Mouse (Mus musculus): Measurements from ENCODE around the gene Phf21b.

Phf21b gene

GRCm38 (mm10) chr15:84846216-84846615, 9.6 kb downstream of the Phf21b start:
- DNase-seq (ENCODE audit: low read depth, low spot score), result no peak

- DNase-seq (ENCODE audit: low read depth, low spot score), result no peak
Observed at GRCm38 (mm10) chr15:84844831-84845230, 11.0 kb downstream of the Phf21b start.

- DNase-seq (ENCODE audit: low read depth, low spot score), result no peak
Observed at GRCm38 (mm10) chr15:84843034-84843433, 12.8 kb downstream of the Phf21b start.

GRCm38 (mm10) chr15:84841925-84842821, 13.7 kb downstream of the Phf21b start:
- no peak for DNase-seq (ENCODE audit: low read depth, low spot score)

DNA sequence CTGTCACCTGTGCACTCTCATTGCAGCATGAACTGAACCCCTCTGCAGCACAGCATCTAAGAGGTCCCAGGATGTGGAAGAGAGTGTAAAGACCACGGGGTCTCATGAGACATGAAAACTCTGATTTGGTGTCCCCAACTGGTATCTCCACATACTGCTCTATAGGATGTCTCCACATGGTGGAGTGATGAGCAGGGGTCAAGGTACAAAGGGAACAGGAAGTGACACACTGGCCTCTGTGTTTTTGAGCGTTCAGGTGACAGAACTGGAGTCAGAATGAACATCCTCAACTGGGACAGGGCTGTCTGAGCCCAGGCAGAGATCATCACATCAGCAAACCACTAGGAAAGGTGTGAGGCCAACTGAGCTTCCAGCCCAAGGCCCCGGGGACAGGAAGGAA, 15.3 kb downstream of the Phf21b start:
- DNase-seq (ENCODE audit: low read depth, low spot score), result peak; percentile 27

- no peak for DNase-seq (ENCODE audit: low read depth, low spot score)
Observed at GRCm38 (mm10) chr15:84839521-84839920, 16.3 kb downstream of the Phf21b start.

GRCm38 (mm10) chr15:84837896-84838295, 18.0 kb downstream of the Phf21b start:
- no peak for DNase-seq (ENCODE audit: low read depth, low spot score)

GRCm38 (mm10) chr15:84829416-84829815, 26.4 kb downstream of the Phf21b start:
- peak; percentile 92 for DNase-seq (ENCODE audit: low read depth, low spot score)

GRCm38 (mm10) chr15:84828603-84829002, 27.2 kb downstream of the Phf21b start:
- DNase-seq (ENCODE audit: low read depth, low spot score), result no peak

- DNase-seq (ENCODE audit: low read depth, low spot score), result no peak
Observed at GRCm38 (mm10) chr15:84823086-84823485, 32.8 kb downstream of the Phf21b start.

DNA sequence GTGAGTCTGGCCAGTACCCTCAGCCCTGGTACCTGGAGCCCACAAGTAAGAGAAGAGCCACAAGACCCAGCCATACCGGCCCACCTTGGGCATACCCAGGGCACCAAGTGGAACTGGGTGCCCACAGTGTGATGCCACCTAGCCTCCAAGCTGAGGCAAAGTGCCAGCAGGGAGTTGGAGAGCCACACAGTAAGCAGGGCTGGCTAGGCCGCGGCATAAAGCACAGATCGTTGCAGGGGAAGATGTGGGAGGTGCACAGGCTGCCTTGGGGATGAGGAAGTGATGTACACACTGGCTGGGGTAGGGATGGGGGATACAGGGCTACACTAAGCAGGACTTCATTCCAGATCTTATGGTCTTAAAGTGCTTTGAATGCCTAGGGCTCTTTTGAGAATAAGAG, 35.0 kb downstream of the Phf21b start:
- no peak for DNase-seq (ENCODE audit: low read depth, low spot score)

DNA sequence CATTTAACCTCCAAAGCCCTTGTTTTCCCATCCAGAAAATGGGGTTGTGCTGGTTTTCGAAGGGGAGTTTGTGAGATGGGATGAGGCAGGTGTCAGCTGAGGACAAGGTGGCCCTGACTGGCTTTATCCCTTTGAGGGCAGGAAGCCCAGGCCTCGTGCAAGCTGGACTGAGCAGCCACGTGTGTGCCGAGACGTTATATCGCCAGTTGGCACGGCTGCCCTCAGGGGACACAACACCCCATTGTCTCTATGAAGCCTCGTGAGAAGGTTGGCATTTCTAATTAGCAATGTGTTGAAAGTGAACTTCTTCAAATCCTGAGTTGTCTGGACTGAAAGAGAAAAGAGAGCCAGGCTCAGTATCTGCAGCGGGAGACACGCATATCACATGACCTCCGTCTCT, 37.6 kb downstream of the Phf21b start:
- no peak for DNase-seq (ENCODE audit: low read depth, low spot score)

DNA sequence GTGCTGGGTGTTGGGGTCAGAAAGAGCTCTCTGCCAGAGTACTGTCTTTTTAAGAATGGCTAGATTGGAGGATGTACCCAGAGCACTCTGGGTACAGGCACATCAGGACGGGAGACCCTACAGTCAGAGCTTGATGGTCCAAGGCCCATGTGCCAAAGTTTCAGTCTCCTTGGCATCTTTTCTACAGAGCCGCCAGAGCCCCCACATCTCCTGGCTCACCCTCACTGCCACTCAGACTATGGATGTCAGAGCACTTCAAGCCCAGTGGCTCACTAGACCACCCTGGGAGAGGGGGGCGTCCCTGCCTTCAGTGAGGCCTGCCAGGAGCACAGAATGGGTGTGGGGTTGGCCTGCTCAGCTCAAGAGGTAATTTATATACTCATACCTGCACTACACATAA, 38.3 kb downstream of the Phf21b start:
- no peak for DNase-seq (ENCODE audit: low read depth, low spot score)

- DNase-seq (ENCODE audit: low read depth, low spot score), result no peak
Observed at GRCm38 (mm10) chr15:84815171-84815570, 40.7 kb downstream of the Phf21b start.

DNA sequence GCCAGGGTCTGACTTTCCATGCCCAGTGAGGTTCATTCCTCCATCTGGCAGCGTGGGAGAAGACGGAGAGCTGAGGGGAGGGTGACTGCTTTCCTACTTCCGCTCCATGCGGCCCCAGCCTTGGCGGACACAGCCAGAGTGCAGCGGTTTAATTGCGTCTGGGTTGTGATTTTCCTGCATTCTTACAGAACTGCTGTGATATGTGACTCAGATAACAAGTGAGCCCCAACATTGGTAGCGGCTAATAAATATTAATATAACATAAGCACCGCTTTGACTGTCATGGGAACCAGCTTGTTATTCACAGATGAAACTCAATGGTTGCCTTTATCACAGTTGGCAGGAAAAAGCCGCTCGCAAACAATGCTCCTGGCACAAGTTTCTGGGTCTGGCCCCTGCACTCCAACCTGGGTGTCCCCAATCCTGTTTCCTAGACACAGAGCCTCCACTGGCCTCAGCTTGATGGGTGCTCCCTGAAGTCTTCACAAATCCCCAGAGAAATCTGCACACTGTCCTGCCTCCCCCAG, 43.0 kb downstream of the Phf21b start:
- DNase-seq (ENCODE audit: low read depth, low spot score), result no peak

GRCm38 (mm10) chr15:84811126-84811525, 44.7 kb downstream of the Phf21b start:
- no peak for DNase-seq (ENCODE audit: low read depth, low spot score)

- DNase-seq (ENCODE audit: low read depth, low spot score), result no peak
Observed at GRCm38 (mm10) chr15:84809275-84809952, 46.4 kb downstream of the Phf21b start.

DNA sequence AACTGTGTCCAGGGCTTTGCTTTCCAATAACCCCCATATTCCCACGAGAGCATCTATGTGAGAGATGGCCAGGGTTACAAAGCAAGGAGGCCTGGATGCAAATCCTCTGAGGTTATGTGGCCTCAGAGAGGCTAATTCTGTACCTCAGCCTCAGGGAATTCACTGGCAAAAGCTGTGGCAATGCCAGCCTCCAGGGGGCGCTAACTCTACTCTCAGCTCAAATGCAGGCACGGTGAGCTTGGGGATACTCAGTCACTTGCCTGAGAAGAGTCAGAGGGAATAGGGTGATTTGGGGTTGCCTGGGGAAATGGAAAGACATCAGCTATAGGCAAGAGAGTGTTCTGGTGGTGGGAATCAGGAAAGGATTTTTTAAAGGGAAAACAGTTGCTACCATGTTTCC, 52.2 kb downstream of the Phf21b start:
- peak; percentile 74 for DNase-seq (ENCODE audit: low read depth, low spot score)

DNA sequence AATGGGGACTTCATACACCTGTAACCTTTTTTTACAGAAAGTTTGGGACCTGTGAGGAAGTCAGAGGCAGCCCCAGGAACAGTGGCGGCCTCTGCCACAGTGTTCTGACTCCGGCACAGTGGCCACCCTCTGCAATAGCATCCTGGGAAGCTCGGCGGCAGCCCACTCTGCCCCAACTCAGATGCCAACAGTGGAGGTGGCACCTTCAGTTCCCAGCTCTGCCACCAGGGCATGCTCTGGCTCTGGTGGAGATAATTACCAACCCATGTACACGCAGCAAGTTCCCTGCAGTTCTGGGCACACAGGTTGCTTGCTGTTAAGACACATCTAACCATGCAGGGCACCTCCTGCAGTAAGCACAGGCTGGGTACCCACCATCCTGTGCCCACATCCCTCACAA, 55.7 kb downstream of the Phf21b start:
- no peak for DNase-seq (ENCODE audit: low read depth, low spot score)

DNA sequence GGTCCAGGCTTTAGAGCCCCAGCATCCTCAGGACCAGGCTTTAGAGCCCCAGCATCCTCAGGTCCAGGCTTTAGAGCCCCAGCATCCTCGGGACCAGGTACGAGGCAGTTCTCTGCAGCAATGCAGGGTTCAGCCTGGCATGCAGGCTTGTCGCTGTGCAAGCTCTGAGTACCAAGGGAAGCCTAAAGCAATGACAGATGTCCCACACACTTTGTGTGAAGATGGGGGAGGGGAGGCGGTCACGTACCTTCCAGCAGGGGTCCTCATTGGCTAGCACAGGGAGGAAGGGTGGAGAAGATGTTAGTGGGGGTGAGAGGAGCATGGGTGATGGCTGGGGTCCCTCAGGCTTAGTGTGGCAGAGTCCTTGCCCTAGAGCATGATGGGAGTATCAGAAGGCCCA, 62.2 kb downstream of the Phf21b start:
- DNase-seq (ENCODE audit: low read depth, low spot score), result no peak

DNA sequence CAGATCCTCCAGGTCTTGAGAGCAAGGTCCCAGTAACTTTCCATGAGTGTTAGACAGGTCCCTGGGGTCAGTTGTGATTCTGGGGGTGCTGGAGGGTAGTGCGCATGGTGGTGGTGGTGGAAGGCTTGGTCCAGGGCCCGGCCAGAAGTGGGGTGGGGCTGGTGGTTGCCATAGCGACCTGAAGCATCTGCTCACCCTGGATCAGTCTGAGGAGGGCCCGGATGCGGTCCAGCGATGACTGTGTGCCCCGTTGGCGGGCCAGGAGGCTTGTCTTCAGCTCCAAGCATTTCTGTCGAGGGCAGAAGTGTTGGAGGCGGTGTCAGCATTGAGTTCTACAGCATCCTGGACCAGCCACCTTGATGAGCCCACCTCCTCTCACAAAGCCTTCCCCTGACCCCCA, 68.7 kb downstream of the Phf21b start:
- DNase-seq (ENCODE audit: low read depth, low spot score), result no peak

DNA sequence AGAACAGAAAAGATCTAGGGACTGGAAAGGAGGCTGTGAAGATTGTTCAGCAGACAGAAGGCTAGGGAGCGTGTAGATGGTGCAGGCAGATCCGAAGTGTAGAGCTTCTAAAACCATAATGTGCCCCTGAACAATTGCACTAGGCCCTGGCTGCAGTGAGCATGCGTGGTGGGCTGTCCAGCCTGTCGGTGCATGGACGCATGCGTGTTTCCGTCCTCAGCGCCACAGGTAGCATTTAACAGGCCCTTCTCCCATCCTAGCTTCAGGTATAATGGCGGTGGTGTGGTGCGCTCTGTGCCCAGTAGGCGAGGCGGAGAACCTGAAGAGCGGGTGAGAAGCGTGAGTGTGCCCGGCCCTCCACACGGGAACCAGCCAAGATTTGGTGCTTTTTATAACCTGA, 71.0 kb downstream of the Phf21b start:
- DNase-seq (ENCODE audit: low read depth, low spot score), result peak; percentile 26

GRCm38 (mm10) chr15:84778587-84778986, 77.3 kb downstream of the Phf21b start:
- no peak for DNase-seq (ENCODE audit: low read depth, low spot score)

Measured in R1 (cell line).